Comparison of ENCODE assay signal across 11 mouse cellular contexts in genomic region chrX:157644700-157645099, GRCm38 (mm10). TPM values are rescaled to one million over a fixed set of nuclear protein-coding genes. Genes with fewer than 3 reads are reported as not detected.
"Had no signal": no experiment of that assay in that cellular context is flagged by ENCODE, and none has a peak within 500 bp of the region (broad histone marks: within the 10 kb centered on the region; RNA-seq: fewer than 3 reads in every experiment).

No protein-coding gene starts in this region.

- H3K27ac ChIP-seq: intestine, embryonic 15.5 days; kidney, embryonic 15.5 days; limb, embryonic 13.5 days; liver, embryonic 14.5 days; stomach, postnatal 0 days had no signal

- H3K4me3 ChIP-seq: intestine, embryonic 15.5 days; kidney, embryonic 15.5 days; limb, embryonic 13.5 days had no signal

- H3K36me3 ChIP-seq: intestine, embryonic 15.5 days; kidney, embryonic 15.5 days; limb, embryonic 13.5 days had no signal

- ATAC-seq: intestine, embryonic 15.5 days had no signal

- H3K9me3 ChIP-seq: intestine, embryonic 15.5 days; kidney, embryonic 15.5 days; limb, embryonic 13.5 days had no signal

- H3K9ac ChIP-seq: intestine, embryonic 15.5 days; kidney, embryonic 15.5 days; limb, embryonic 13.5 days; liver, embryonic 14.5 days; lung, embryonic 14.5 days had no signal

- H3K4me1 ChIP-seq: intestine, embryonic 15.5 days; kidney, embryonic 15.5 days; limb, embryonic 13.5 days had no signal

- H3K27me3 ChIP-seq: intestine, embryonic 15.5 days; kidney, embryonic 15.5 days had no signal

- H3K4me2 ChIP-seq: intestine, embryonic 15.5 days; kidney, embryonic 15.5 days; limb, embryonic 13.5 days; lung, embryonic 14.5 days had no signal

RNA-seq across cellular contexts. Expression of gene Smpx, which starts 54.0 kb away (rescaled TPM):
- total RNA-seq: left cerebral cortex, adult 18-20 months; left cerebral cortex, postnatal 10 days; left cerebral cortex, postnatal 4 days had no signal
- polyA plus RNA-seq: liver, adult 2 months; liver, embryonic 14.5 days; midbrain, embryonic 14.5 days had no signal
